Mouse (Mus musculus): Measurements from ENCODE around the gene Peli2.

DNA sequence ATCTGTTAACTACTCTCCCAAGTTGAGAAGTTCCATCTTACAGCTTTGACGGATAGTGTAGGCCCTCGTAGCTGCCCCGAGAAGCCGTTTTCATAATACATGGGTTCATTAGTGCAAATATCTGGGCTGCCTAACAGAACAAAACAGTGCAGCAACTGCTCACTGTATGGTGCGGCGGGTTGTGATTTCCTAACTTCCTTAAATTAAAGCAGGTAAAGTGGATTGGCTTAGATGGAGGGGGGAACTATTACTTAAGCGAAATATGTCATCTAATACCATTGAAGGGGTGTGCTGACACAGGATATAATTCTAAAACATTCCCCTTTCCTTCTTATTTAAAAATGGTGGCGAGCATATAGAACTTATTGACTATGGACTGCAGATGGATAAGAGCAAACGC, 101.4 kb downstream of the Peli2 start:
- TF ChIP-seq POLR2A (IDR thresholded peaks at IDR 0.05; ENCODE audit: low read depth, low read length) (no peak), CTCF (IDR thresholded peaks at IDR 0.05; ENCODE audit: borderline replicate concordance, insufficient read depth, low read length) (no peak)
